Mouse (Mus musculus) MEL (cell line): ENCODE data around the gene Mrtfb. TPM values are rescaled to one million over a fixed set of nuclear protein-coding genes. Genes with fewer than 3 reads are reported as not detected.

Source experiments
- DNase-seq: peaks from one replicate; pipeline ENCODE4 v3.0.0; 2011; ENCODE audit warnings: low read depth, low spot score
- H3K27ac ChIP-seq: 2 replicates; pipeline ENCODE4 v1.5.1; 2012; ENCODE audit warnings: low read depth, mild to moderate bottlenecking, control low read depth, low read length, moderate library complexity; ENCODE audit not compliant: control insufficient read depth
- H3K27me3 ChIP-seq, 2 experiments: fragments of 150-350 bp in 1 of 2; sonication (generic) in 1 of 2; 2 replicates each; pipeline ENCODE4 v1.6.1; 2012; ENCODE audit warnings: low read length in 2 of 2, mild to moderate bottlenecking in 2 of 2, improper control_type of control experiment in 1 of 2, moderate library complexity in 1 of 2; ENCODE audit not compliant: insufficient read depth in 2 of 2, control insufficient read depth in 1 of 2
- H3K36me3 ChIP-seq, 2 experiments: 2 replicates each; pipeline ENCODE4 v1.6.1; 2012 to 2014; ENCODE audit warnings: low read length in 2 of 2, improper control_type of control experiment in 1 of 2, inconsistent platforms in 1 of 2, mild to moderate bottlenecking in 1 of 2; ENCODE audit not compliant: insufficient read depth in 2 of 2, control insufficient read depth in 1 of 2
- H3K4me1 ChIP-seq, 2 experiments: fragments of 150-350 bp in 1 of 2; sonication (generic) in 1 of 2; 2 replicates each; pipeline ENCODE4 v1.6.1; 2012; ENCODE audit warnings: low read length in 2 of 2, improper control_type of control experiment in 1 of 2, mild to moderate bottlenecking in 1 of 2; ENCODE audit not compliant: insufficient read depth in 2 of 2, control insufficient read depth in 1 of 2
- H3K4me3 ChIP-seq, 2 experiments: fragments of 150-350 bp in 1 of 2; sonication (generic) in 1 of 2; 2 replicates each; pipeline ENCODE4 v1.5.1; 2012; ENCODE audit warnings: low read depth in 2 of 2, low read length in 2 of 2, mild to moderate bottlenecking in 2 of 2, moderate library complexity in 2 of 2, control low read depth in 1 of 2, improper control_type of control experiment in 1 of 2; ENCODE audit not compliant: control insufficient read depth in 1 of 2, insufficient read depth in 1 of 2
- H3K79me2 ChIP-seq: 2 replicates; pipeline ENCODE4 v1.6.1; 2012; ENCODE audit warnings: mild to moderate bottlenecking, low read length, moderate library complexity; ENCODE audit not compliant: control insufficient read depth, poor library complexity, insufficient read depth
- H3K9ac ChIP-seq: 2 replicates; pipeline ENCODE4 v1.6.1; 2012; ENCODE audit warnings: low read depth, mild to moderate bottlenecking, control low read depth, low read length, moderate library complexity; ENCODE audit not compliant: control insufficient read depth, poor library complexity, severe bottlenecking
- H3K9me3 ChIP-seq: fragments of 150-350 bp; sonication (generic); replicated peaks from 2 replicates; pipeline ENCODE4 v1.6.1; 2012; ENCODE audit warnings: mild to moderate bottlenecking, low read length, improper control_type of control experiment, moderate library complexity; ENCODE audit not compliant: insufficient read depth
- BHLHE40 ChIP-seq: IDR thresholded peaks from 2 replicates; pipeline ENCODE4 v1.6.1; 2012; ENCODE audit warnings: low read depth, mild to moderate bottlenecking, inconsistent platforms, low read length, improper control_type of control experiment, borderline replicate concordance
- CHD1 ChIP-seq: IDR thresholded peaks from 2 replicates; pipeline ENCODE4 v1.6.1; 2012; ENCODE audit warnings: low read depth, mild to moderate bottlenecking, inconsistent platforms, low read length, improper control_type of control experiment
- CTCF ChIP-seq, 3 experiments: IDR thresholded peaks in 2 of 3; conservative IDR thresholded peaks in 1 of 3; 2 replicates each; pipeline ENCODE4 v1.5.1; 2011 to 2012; ENCODE audit warnings: low read length in 3 of 3, low read depth in 2 of 3, mild to moderate bottlenecking in 2 of 3, improper control_type of control experiment in 1 of 3, inconsistent platforms in 1 of 3, mixed read lengths in 1 of 3, moderate library complexity in 1 of 3; ENCODE audit not compliant: control insufficient read depth in 1 of 3, insufficient read depth in 1 of 3, poor library complexity in 1 of 3, severe bottlenecking in 1 of 3
- ELF1 ChIP-seq: IDR thresholded peaks from 2 replicates; pipeline ENCODE4 v1.6.1; 2014; ENCODE audit warnings: low read depth, mild to moderate bottlenecking, inconsistent platforms, low read length, improper control_type of control experiment, moderate library complexity
- GABPA ChIP-seq: IDR thresholded peaks from 2 replicates; pipeline ENCODE4 v1.6.1; 2012; ENCODE audit warnings: low read depth, mild to moderate bottlenecking, inconsistent platforms, low read length, improper control_type of control experiment, moderate library complexity
- HCFC1 ChIP-seq: IDR thresholded peaks from 2 replicates; pipeline ENCODE4 v1.6.1; 2012; ENCODE audit warnings: low read depth, mild to moderate bottlenecking, inconsistent platforms, low read length, improper control_type of control experiment, moderate library complexity
- JUND ChIP-seq: IDR thresholded peaks from 2 replicates; pipeline ENCODE4 v1.6.1; 2011; ENCODE audit warnings: low read depth, mild to moderate bottlenecking, improper control_type of control experiment, low read length
- KAT2A ChIP-seq: conservative IDR thresholded peaks from 2 replicates; pipeline ENCODE4 v1.6.1; 2012; ENCODE audit warnings: low read depth, low read length, improper control_type of control experiment, inconsistent platforms
- MAX ChIP-seq: IDR thresholded peaks from 2 replicates; pipeline ENCODE4 v1.6.1; 2011; ENCODE audit warnings: low read length, improper control_type of control experiment
- MAZ ChIP-seq: IDR thresholded peaks from 2 replicates; pipeline ENCODE4 v1.6.1; 2012; ENCODE audit warnings: low read depth, mild to moderate bottlenecking, inconsistent platforms, low read length, improper control_type of control experiment
- MXI1 ChIP-seq: IDR thresholded peaks from 2 replicates; pipeline ENCODE4 v1.6.1; 2011; ENCODE audit warnings: mild to moderate bottlenecking, low read depth, low read length, improper control_type of control experiment
- MYC ChIP-seq: IDR thresholded peaks from 2 replicates; pipeline ENCODE4 v1.6.1; 2011; ENCODE audit warnings: low read depth, mild to moderate bottlenecking, low read length, improper control_type of control experiment, moderate library complexity
- NELFE ChIP-seq: IDR thresholded peaks from 2 replicates; pipeline ENCODE4 v1.6.1; 2011; ENCODE audit warnings: low read depth, low read length, improper control_type of control experiment
- NRF1 ChIP-seq: IDR thresholded peaks from 2 replicates; pipeline ENCODE4 v1.6.1; 2014; ENCODE audit warnings: low read depth, mild to moderate bottlenecking, inconsistent platforms, low read length, improper control_type of control experiment, moderate library complexity; ENCODE audit not compliant: poor library complexity, insufficient read depth, severe bottlenecking
- POLR2A ChIP-seq, 2 experiments: IDR thresholded peaks; 2 replicates each; pipeline ENCODE4 v1.6.1; 2011 to 2012; ENCODE audit warnings: low read length in 2 of 2, mild to moderate bottlenecking in 2 of 2, control low read depth in 1 of 2, improper control_type of control experiment in 1 of 2, low read depth in 1 of 2, moderate library complexity in 1 of 2; ENCODE audit not compliant: control insufficient read depth in 1 of 2, insufficient read depth in 1 of 2, poor library complexity in 1 of 2
- POLR2AphosphoS2 ChIP-seq: IDR thresholded peaks from 2 replicates; pipeline ENCODE4 v1.6.1; 2011; ENCODE audit warnings: low read length, improper control_type of control experiment
- POLR2AphosphoS5 ChIP-seq: IDR thresholded peaks from 2 replicates; pipeline ENCODE4 v1.6.1; 2012; ENCODE audit warnings: low read depth, borderline replicate concordance, mild to moderate bottlenecking, inconsistent platforms, low read length, moderate library complexity, mixed read lengths
- RAD21 ChIP-seq: IDR thresholded peaks from 2 replicates; pipeline ENCODE4 v1.6.1; 2011; ENCODE audit warnings: mild to moderate bottlenecking, low read depth, low read length, improper control_type of control experiment
- TAL1 ChIP-seq: IDR thresholded peaks from 2 replicates; pipeline ENCODE4 v1.6.1; 2012; ENCODE audit warnings: mild to moderate bottlenecking, inconsistent platforms, low read length, moderate library complexity, mixed read lengths
- TBP ChIP-seq: IDR thresholded peaks from 2 replicates; pipeline ENCODE4 v1.8.0; 2011; ENCODE audit warnings: low read depth, low read length, improper control_type of control experiment
- TCF12 ChIP-seq: IDR thresholded peaks from 2 replicates; pipeline ENCODE4 v1.6.1; 2014; ENCODE audit warnings: low read depth, mild to moderate bottlenecking, inconsistent platforms, low read length, improper control_type of control experiment, moderate library complexity
- UBTF ChIP-seq: IDR thresholded peaks from 2 replicates; pipeline ENCODE4 v1.6.1; 2012; ENCODE audit warnings: low read depth, mild to moderate bottlenecking, inconsistent platforms, low read length, improper control_type of control experiment, moderate library complexity, borderline replicate concordance; ENCODE audit not compliant: insufficient read depth
- USF1 ChIP-seq: IDR thresholded peaks from 2 replicates; pipeline ENCODE4 v1.6.1; 2014; ENCODE audit warnings: low read depth, mild to moderate bottlenecking, inconsistent platforms, low read length, improper control_type of control experiment, moderate library complexity
- USF2 ChIP-seq, 2 experiments: IDR thresholded peaks; 2 replicates each; pipeline ENCODE4 v1.6.1; 2011 to 2012; ENCODE audit warnings: improper control_type of control experiment in 2 of 2, low read length in 2 of 2, borderline replicate concordance in 1 of 2, inconsistent platforms in 1 of 2, low read depth in 1 of 2, mild to moderate bottlenecking in 1 of 2; ENCODE audit not compliant: insufficient read depth in 1 of 2
- ZC3H11A ChIP-seq: IDR thresholded peaks from 2 replicates; pipeline ENCODE4 v1.6.1; 2012; ENCODE audit warnings: low read depth, mild to moderate bottlenecking, inconsistent platforms, low read length, improper control_type of control experiment
- ZKSCAN1 ChIP-seq: IDR thresholded peaks from 2 replicates; pipeline ENCODE4 v1.6.1; 2012; ENCODE audit warnings: low read depth, mild to moderate bottlenecking, inconsistent platforms, low read length, improper control_type of control experiment, moderate library complexity
- polyA plus RNA-seq, 2 experiments: library from polyadenylated mRNA; stranded (reverse) in 1 of 2; unstranded in 1 of 2; fragments of >175 nt in 1 of 2; fragments of >200 nt in 1 of 2; gene quantifications; 2 replicates each; pipeline versions ENCODE4 v1.2.1 to v1.2.4; 2012; ENCODE audit warnings: low replicate concordance in 2 of 2, low read depth in 1 of 2; ENCODE audit not compliant: insufficient read length in 2 of 2, insufficient read depth in 1 of 2, missing spikeins in 1 of 2
- total RNA-seq: library from RNA; depleted of rRNA; stranded (reverse); fragments of 300-350 nt; gene quantifications from 2 replicates; pipeline ENCODE4 v1.2.3, GENCODE M21; 2012

Gene Mrtfb
- total and polyA plus RNA-seq, 3 experiments, result 2.7 to 6.6 TPM; not detected in 1

- Histone ChIP-seq H3K9ac (no peak overlapping the region), H3K36me3 (peaks cover 0 to 3% of the 10 kb centered on the region in 2 experiments; a peak in 1 of 4 replicates), H3K79me2 (peaks cover 3% of the 10 kb centered on the region; the same call in 1 of the 2 replicates), H3K27ac (no peak overlapping the region), H3K9me3 (no peaks in the 10 kb centered on the region), H3K27me3 (peaks cover 0 to 2% of the 10 kb centered on the region in 2 experiments; a peak in 1 of 4 replicates), H3K4me3 (no peak overlapping the region), H3K4me1 (peaks cover 2 to 14% of the 10 kb centered on the region in 2 experiments; a peak in 3 of 4 replicates)
- TF ChIP-seq JUND (no peak), ZKSCAN1 (no peak), MAZ (no peak), MYC (no peak), USF1 (no peak), TAL1 (no peak), POLR2A (IDR thresholded peaks at IDR 0.05; ENCODE audit: control insufficient read depth in 1 of 2, insufficient read depth in 1 of 2, low read depth in 1 of 2, low read length in 2 of 2, poor library complexity in 1 of 2) (no peak), KAT2A (no peak), TCF12 (no peak), MXI1 (no peak)
- no peak for DNase-seq
Observed at GRCm38 (mm10) chr16:13446488-13446887, 190.2 kb downstream of the Mrtfb start.

- Histone ChIP-seq H3K79me2 (peaks cover 3% of the 10 kb centered on the region; the same call in 1 of the 2 replicates), H3K27ac (no peak overlapping the region), H3K27me3 (peaks cover 0 to 2% of the 10 kb centered on the region in 2 experiments; a peak in 1 of 4 replicates)
- no peak for DNase-seq
- TF ChIP-seq NELFE, result no peak
- TF ChIP-seq POLR2A (IDR thresholded peaks at IDR 0.05; ENCODE audit: control insufficient read depth in 1 of 2, insufficient read depth in 1 of 2, low read depth in 1 of 2, low read length in 2 of 2, poor library complexity in 1 of 2), result no peak
- no peak for TF ChIP-seq POLR2AphosphoS2
- no peak for TF ChIP-seq CTCF (IDR thresholded peaks at IDR 0.05 in 2 of 3, conservative IDR thresholded peaks at IDR 0.05 in 1 of 3; ENCODE audit: control insufficient read depth in 1 of 3, insufficient read depth in 1 of 3, low read depth in 2 of 3, low read length in 3 of 3, poor library complexity in 1 of 3, severe bottlenecking in 1 of 3)
- TF ChIP-seq GABPA, result no peak
- no peak for TF ChIP-seq USF1
- TF ChIP-seq USF2 (IDR thresholded peaks at IDR 0.05; ENCODE audit: borderline replicate concordance in 1 of 2, insufficient read depth in 1 of 2, low read depth in 1 of 2, low read length in 2 of 2), result no peak
- no peak for TF ChIP-seq HCFC1
- no peak for TF ChIP-seq MAX
- no peak for TF ChIP-seq UBTF
- TF ChIP-seq TBP, result no peak
- no peak for TF ChIP-seq ELF1
- TF ChIP-seq BHLHE40, result no peak
- no peak for TF ChIP-seq POLR2AphosphoS5
- no peak for TF ChIP-seq ZC3H11A
- TF ChIP-seq RAD21, result no peak
- no peak for TF ChIP-seq CHD1
- TF ChIP-seq TAL1, result no peak
- no peak for TF ChIP-seq NRF1
- TF ChIP-seq, all 39 proteins: peak for 0
- Histone ChIP-seq H3K4me1 (peaks cover 2 to 14% of the 10 kb centered on the region in 2 experiments; a peak in 3 of 4 replicates), H3K4me3 (no peak overlapping the region), H3K36me3 (peaks cover 0 to 3% of the 10 kb centered on the region in 2 experiments; a peak in 1 of 4 replicates), H3K9me3 (no peaks in the 10 kb centered on the region), H3K9ac (no peak overlapping the region)
Observed at GRCm38 (mm10) chr16:13446971-13447283, 190.6 kb downstream of the Mrtfb start.
